Mouse (Mus musculus): ENCODE measurements around the gene Vmp1. TPM values are rescaled to one million over a fixed set of nuclear protein-coding genes. Genes with fewer than 3 reads are reported as not detected.

The Vmp1 gene
- polyA plus RNA-seq, 1 experiment from 2014 or later = 109 TPM

GRCm38 (mm10) chr11:86653446-86653845 lies 30.2 kb downstream of the Vmp1 start:
- Histone ChIP-seq H3K4me2 (no peak overlapping the region), H3K9ac (no peak overlapping the region), H3K36me3 (no peaks in the 10 kb centered on the region), H3K4me1 (replicated peaks) (peaks cover 14% of the 10 kb centered on the region), H3K27me3 (replicated peaks) (no peaks in the 10 kb centered on the region), H3K9me3 (replicated peaks) (no peaks in the 10 kb centered on the region), H3K27ac (ENCODE audit: poor library complexity, severe bottlenecking) (no peak overlapping the region), H3K4me3 (no peak overlapping the region)
- no peak for ATAC-seq (ENCODE audit: insufficient number of reproducible peaks, low FRiP score)
- 30% methylated on average over 3 of the region's 3 CpGs for WGBS

- no peak overlapping the region for H3K4me2 ChIP-seq
- H3K9ac ChIP-seq = no peak overlapping the region
- H3K27ac ChIP-seq (ENCODE audit: poor library complexity, severe bottlenecking) = 0 out of 2 replicates have a peak overlapping the region, but pooled peaks have one; percentile 4
- no peak for ATAC-seq (ENCODE audit: insufficient number of reproducible peaks, low FRiP score)
- 71% methylated on average over 4 of the region's 4 CpGs for WGBS
- no peaks in the 10 kb centered on the region for H3K27me3 ChIP-seq (replicated peaks)
- H3K9me3 ChIP-seq (replicated peaks) = no peaks in the 10 kb centered on the region
- no peaks in the 10 kb centered on the region for H3K36me3 ChIP-seq
- H3K4me3 ChIP-seq = no peak overlapping the region
- peaks cover 14% of the 10 kb centered on the region for H3K4me1 ChIP-seq (replicated peaks)
Measured at GRCm38 (mm10) chr11:86652578-86652979, 31.1 kb downstream of the Vmp1 start.

- H3K27ac ChIP-seq (ENCODE audit: poor library complexity, severe bottlenecking) = peak overlapping the region; percentile 23; the same call in 1 of the 2 replicates
- H3K4me1 ChIP-seq (replicated peaks) = peaks cover 15% of the 10 kb centered on the region
- no peak for ATAC-seq (ENCODE audit: insufficient number of reproducible peaks, low FRiP score)
- H3K27me3 ChIP-seq (replicated peaks) = no peaks in the 10 kb centered on the region
- WGBS = 46% methylated on average over 6 of the region's 6 CpGs
- no peak overlapping the region for H3K9ac ChIP-seq
- H3K4me2 ChIP-seq = no peak overlapping the region
- H3K9me3 ChIP-seq (replicated peaks) = no peaks in the 10 kb centered on the region
- H3K4me3 ChIP-seq = no peak overlapping the region
- H3K36me3 ChIP-seq = no peaks in the 10 kb centered on the region
Measured at GRCm38 (mm10) chr11:86650676-86651075, 33.0 kb downstream of the Vmp1 start.

GRCm38 (mm10) chr11:86649542-86649941 lies 34.1 kb downstream of the Vmp1 start:
- H3K9me3 ChIP-seq (replicated peaks) = no peaks in the 10 kb centered on the region
- WGBS = 80% methylated on average over 1 of the region's 1 CpGs
- ATAC-seq (ENCODE audit: insufficient number of reproducible peaks, low FRiP score) = no peak

GRCm38 (mm10) chr11:86647706-86648447 lies 35.8 kb downstream of the Vmp1 start:
- Histone ChIP-seq H3K27me3 (replicated peaks) (no peaks in the 10 kb centered on the region), H3K9ac (no peak overlapping the region), H3K9me3 (replicated peaks) (no peaks in the 10 kb centered on the region), H3K4me1 (replicated peaks) (peaks cover 11% of the 10 kb centered on the region), H3K4me2 (no peak overlapping the region), H3K36me3 (peaks cover 4% of the 10 kb centered on the region), H3K4me3 (no peak overlapping the region), H3K27ac (ENCODE audit: poor library complexity, severe bottlenecking) (no peak overlapping the region)
- WGBS = 89% methylated on average over 15 of the region's 15 CpGs
- ATAC-seq (ENCODE audit: insufficient number of reproducible peaks, low FRiP score) = no peak

More at GRCm38 (mm10) chr11:86649542-86649941, 34.1 kb downstream of the Vmp1 start:
- Histone ChIP-seq H3K4me1 (replicated peaks) (peaks cover 15% of the 10 kb centered on the region), H3K27ac (ENCODE audit: poor library complexity, severe bottlenecking) (no peak overlapping the region), H3K36me3 (no peaks in the 10 kb centered on the region), H3K4me3 (no peak overlapping the region), H3K27me3 (replicated peaks) (no peaks in the 10 kb centered on the region), H3K9ac (no peak overlapping the region), H3K4me2 (no peak overlapping the region)

GRCm38 (mm10) chr11:86646885-86647459 lies 36.7 kb downstream of the Vmp1 start:
- Histone ChIP-seq H3K4me2 (no peak overlapping the region), H3K9me3 (replicated peaks) (no peaks in the 10 kb centered on the region), H3K36me3 (peaks cover 7% of the 10 kb centered on the region), H3K9ac (no peak overlapping the region), H3K4me1 (replicated peaks) (peaks cover 7% of the 10 kb centered on the region), H3K4me3 (no peak overlapping the region), H3K27ac (ENCODE audit: poor library complexity, severe bottlenecking) (peak overlapping the region; percentile 96), H3K27me3 (replicated peaks) (no peaks in the 10 kb centered on the region)
- ATAC-seq (ENCODE audit: insufficient number of reproducible peaks, low FRiP score) = no peak
- WGBS = 74% methylated on average over 3 of the region's 3 CpGs

- 35% methylated on average over 7 of the region's 7 CpGs for WGBS
- Histone ChIP-seq H3K4me2 (no peak overlapping the region), H3K9me3 (replicated peaks) (no peaks in the 10 kb centered on the region)
Measured at GRCm38 (mm10) chr11:86646136-86646834, 37.4 kb downstream of the Vmp1 start.

GRCm38 (mm10) chr11:86644553-86644952 lies 39.1 kb downstream of the Vmp1 start:
- Histone ChIP-seq H3K4me3 (no peak overlapping the region), H3K4me1 (replicated peaks) (peaks cover 7% of the 10 kb centered on the region; the same call in 1 of the 2 replicates), H3K27ac (ENCODE audit: poor library complexity, severe bottlenecking) (no peak overlapping the region), H3K4me2 (no peak overlapping the region), H3K9ac (no peak overlapping the region), H3K27me3 (replicated peaks) (no peaks in the 10 kb centered on the region), H3K9me3 (replicated peaks) (no peaks in the 10 kb centered on the region), H3K36me3 (peaks cover 7% of the 10 kb centered on the region)
- no peak for ATAC-seq (ENCODE audit: insufficient number of reproducible peaks, low FRiP score)
- 83% methylated on average over 4 of the region's 4 CpGs for WGBS

More at GRCm38 (mm10) chr11:86646136-86646834, 37.4 kb downstream of the Vmp1 start:
- Histone ChIP-seq H3K9ac (no peak overlapping the region), H3K27ac (ENCODE audit: poor library complexity, severe bottlenecking) (peak overlapping the region; percentile 96), H3K4me1 (replicated peaks) (peaks cover 7% of the 10 kb centered on the region), H3K4me3 (no peak overlapping the region), H3K36me3 (peaks cover 7% of the 10 kb centered on the region), H3K27me3 (replicated peaks) (no peaks in the 10 kb centered on the region)
- ATAC-seq (ENCODE audit: insufficient number of reproducible peaks, low FRiP score) = peak; percentile 80

GRCm38 (mm10) chr11:86641714-86642113 lies 41.9 kb downstream of the Vmp1 start:
- H3K4me3 ChIP-seq = no peak overlapping the region
- H3K36me3 ChIP-seq = peaks cover 7% of the 10 kb centered on the region
- peaks cover 7% of the 10 kb centered on the region; the same call in 1 of the 2 replicates for H3K4me1 ChIP-seq (replicated peaks)
- no peaks in the 10 kb centered on the region for H3K27me3 ChIP-seq (replicated peaks)
- no peak overlapping the region for H3K4me2 ChIP-seq
- no peak overlapping the region for H3K9ac ChIP-seq
- no peaks in the 10 kb centered on the region for H3K9me3 ChIP-seq (replicated peaks)
- 80% methylated on average over 4 of the region's 4 CpGs for WGBS
- no peak for ATAC-seq (ENCODE audit: insufficient number of reproducible peaks, low FRiP score)
- no peak overlapping the region for H3K27ac ChIP-seq (ENCODE audit: poor library complexity, severe bottlenecking)

GRCm38 (mm10) chr11:86637697-86638096 lies 45.9 kb downstream of the Vmp1 start:
- peaks cover 15% of the 10 kb centered on the region for H3K36me3 ChIP-seq
- WGBS = 58% methylated on average over 2 of the region's 2 CpGs
- ATAC-seq (ENCODE audit: insufficient number of reproducible peaks, low FRiP score) = no peak
- no peaks in the 10 kb centered on the region for H3K27me3 ChIP-seq (replicated peaks)
- no peaks in the 10 kb centered on the region for H3K4me1 ChIP-seq (replicated peaks)
- H3K4me3 ChIP-seq = no peak overlapping the region
- no peak overlapping the region for H3K4me2 ChIP-seq
- no peak overlapping the region for H3K27ac ChIP-seq (ENCODE audit: poor library complexity, severe bottlenecking)
- H3K9ac ChIP-seq = no peak overlapping the region
- no peaks in the 10 kb centered on the region for H3K9me3 ChIP-seq (replicated peaks)

GRCm38 (mm10) chr11:86634396-86634795 lies 49.2 kb downstream of the Vmp1 start:
- 86% methylated on average over 6 of the region's 6 CpGs for WGBS

More at GRCm38 (mm10) chr11:86634396-86634795, 49.2 kb downstream of the Vmp1 start:
- H3K4me2 ChIP-seq = no peak overlapping the region
- no peak overlapping the region for H3K27ac ChIP-seq (ENCODE audit: poor library complexity, severe bottlenecking)
- ATAC-seq (ENCODE audit: insufficient number of reproducible peaks, low FRiP score) = no peak
- no peaks in the 10 kb centered on the region for H3K9me3 ChIP-seq (replicated peaks)
- H3K36me3 ChIP-seq = peaks cover 20% of the 10 kb centered on the region
- peaks cover 4% of the 10 kb centered on the region; the same call in 1 of the 2 replicates for H3K4me1 ChIP-seq (replicated peaks)
- H3K4me3 ChIP-seq = no peak overlapping the region
- H3K9ac ChIP-seq = no peak overlapping the region
- H3K27me3 ChIP-seq (replicated peaks) = no peaks in the 10 kb centered on the region
